Mouse (Mus musculus): Measurements from ENCODE around the gene Taf10. TPM values are rescaled to one million over a fixed set of nuclear protein-coding genes. Genes with fewer than 3 reads are reported as not detected.
"Not testable (repeated sequence)": the region's sequence is repeated elsewhere in the genome, so short reads cannot be mapped to it uniquely, and the experiment has no call there.

The Taf10 gene
- polyA plus RNA-seq, 1 experiment from 2014 or later, result 84.8 TPM

DNA sequence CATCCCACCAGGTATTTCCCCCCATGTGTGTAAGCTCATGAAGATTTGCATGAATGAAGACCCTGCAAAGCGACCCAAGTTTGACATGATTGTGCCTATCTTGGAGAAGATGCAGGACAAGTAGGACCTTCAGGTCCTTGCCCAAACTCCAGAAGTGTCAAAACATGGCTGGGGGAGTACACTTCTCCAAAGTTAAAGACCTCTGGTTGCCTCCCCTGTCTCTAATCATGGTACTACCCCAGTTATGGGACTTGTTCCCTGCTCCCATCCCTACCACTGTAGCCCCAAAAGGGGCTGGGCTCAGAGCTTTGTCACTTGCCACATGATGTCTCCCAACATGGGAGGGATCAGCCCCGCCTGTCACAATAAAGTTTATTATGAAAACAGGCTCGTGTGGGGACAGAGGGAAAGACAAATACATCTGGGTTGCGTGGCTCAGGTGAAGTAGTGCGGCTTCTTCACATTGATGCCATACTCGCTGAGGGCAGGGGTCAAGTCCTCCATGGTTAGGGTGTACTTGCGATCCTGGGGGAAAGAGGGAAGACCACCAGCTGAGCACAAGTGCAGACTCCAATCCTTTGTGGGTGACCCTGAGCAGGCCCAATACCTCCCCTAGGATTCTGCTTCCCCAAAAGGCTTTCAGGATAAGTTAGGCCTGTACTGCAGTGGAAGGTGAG, 1.5 kb downstream of the Taf10 start:
- ATAC-seq (ENCODE audit: low read depth); H3K27ac ChIP-seq (ENCODE audit: low read length); H3K27me3 ChIP-seq (ENCODE audit: control insufficient read depth, insufficient read depth, low read depth, low read length); H3K9ac ChIP-seq (ENCODE audit: low read depth, low read length); H3K9me3 ChIP-seq (replicated peaks; ENCODE audit: control insufficient read depth, low read length): not testable (repeated sequence)
- WGBS (ENCODE audit: insufficient replicate concordance), result 79% methylated on average over 7 of the region's 7 CpGs
- H3K4me3 ChIP-seq (ENCODE audit: low read depth, low read length), result peak overlapping the region; percentile 92; the same call in 1 of the 2 replicates
- H3K4me1 ChIP-seq (ENCODE audit: control insufficient read depth, low read depth, low read length), result peaks cover 35% of the 10 kb centered on the region
- H3K4me2 ChIP-seq (ENCODE audit: low read depth, low read length), result peak overlapping the region; percentile 90
- H3K36me3 ChIP-seq (ENCODE audit: control insufficient read depth, insufficient read depth), result peaks cover 23% of the 10 kb centered on the region

DNA sequence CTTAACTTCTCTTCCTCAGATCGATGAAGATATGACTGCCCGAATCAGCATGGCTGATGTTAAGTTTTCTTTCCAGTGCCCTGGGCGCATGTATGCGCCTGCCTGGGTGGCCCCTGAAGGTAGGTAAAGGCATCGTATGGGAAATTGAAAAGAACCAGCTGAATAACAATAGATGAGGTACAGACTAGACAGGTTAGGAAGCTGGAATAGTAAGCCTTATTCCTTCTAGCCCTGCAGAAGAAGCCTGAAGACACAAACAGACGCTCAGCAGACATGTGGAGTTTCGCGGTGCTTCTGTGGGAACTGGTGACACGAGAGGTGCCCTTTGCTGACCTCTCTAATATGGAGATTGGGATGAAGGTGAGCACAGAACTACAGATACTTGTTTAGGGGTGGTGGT, 2.2 kb downstream of the Taf10 start:
- Histone ChIP-seq H3K9me3 (replicated peaks; ENCODE audit: control insufficient read depth, low read length) (no peaks in the 10 kb centered on the region), H3K4me2 (ENCODE audit: low read depth, low read length) (no peak overlapping the region), H3K9ac (ENCODE audit: low read depth, low read length) (no peak overlapping the region), H3K36me3 (ENCODE audit: control insufficient read depth, insufficient read depth) (peaks cover 23% of the 10 kb centered on the region), H3K4me1 (ENCODE audit: control insufficient read depth, low read depth, low read length) (peaks cover 39% of the 10 kb centered on the region), H3K27me3 (ENCODE audit: control insufficient read depth, insufficient read depth, low read depth, low read length) (no peaks in the 10 kb centered on the region), H3K27ac (ENCODE audit: low read length) (no peak overlapping the region), H3K4me3 (ENCODE audit: low read depth, low read length) (no peak overlapping the region)
- WGBS (ENCODE audit: insufficient replicate concordance), result 86% methylated on average over 9 of the region's 9 CpGs
- no peak for ATAC-seq (ENCODE audit: low read depth)

- no peak overlapping the region for H3K9ac ChIP-seq (ENCODE audit: low read depth, low read length)
- H3K4me3 ChIP-seq (ENCODE audit: low read depth, low read length), result no peak overlapping the region
- no peak for ATAC-seq (ENCODE audit: low read depth)
- H3K27ac ChIP-seq (ENCODE audit: low read length), result no peak overlapping the region
- no peaks in the 10 kb centered on the region for H3K27me3 ChIP-seq (ENCODE audit: control insufficient read depth, insufficient read depth, low read depth, low read length)
- no peaks in the 10 kb centered on the region for H3K9me3 ChIP-seq (replicated peaks; ENCODE audit: control insufficient read depth, low read length)
- no peak overlapping the region for H3K4me2 ChIP-seq (ENCODE audit: low read depth, low read length)
- peaks cover 23% of the 10 kb centered on the region for H3K36me3 ChIP-seq (ENCODE audit: control insufficient read depth, insufficient read depth)
- H3K4me1 ChIP-seq (ENCODE audit: control insufficient read depth, low read depth, low read length), result peaks cover 39% of the 10 kb centered on the region
- 81% methylated on average over 6 of the region's 6 CpGs for WGBS (ENCODE audit: insufficient replicate concordance)
Observed at GRCm38 (mm10) chr7:105740851-105741250, 3.3 kb downstream of the Taf10 start.

- WGBS (ENCODE audit: insufficient replicate concordance), result 81% methylated on average over 13 of the region's 13 CpGs
- Histone ChIP-seq H3K4me2 (ENCODE audit: low read depth, low read length) (no peak overlapping the region), H3K27me3 (ENCODE audit: control insufficient read depth, insufficient read depth, low read depth, low read length) (no peaks in the 10 kb centered on the region), H3K9ac (ENCODE audit: low read depth, low read length) (no peak overlapping the region), H3K4me1 (ENCODE audit: control insufficient read depth, low read depth, low read length) (peaks cover 39% of the 10 kb centered on the region), H3K4me3 (ENCODE audit: low read depth, low read length) (no peak overlapping the region), H3K9me3 (replicated peaks; ENCODE audit: control insufficient read depth, low read length) (no peaks in the 10 kb centered on the region), H3K36me3 (ENCODE audit: control insufficient read depth, insufficient read depth) (peaks cover 23% of the 10 kb centered on the region), H3K27ac (ENCODE audit: low read length) (no peak overlapping the region)
- no peak for ATAC-seq (ENCODE audit: low read depth)
Observed at GRCm38 (mm10) chr7:105740089-105740795, 3.9 kb downstream of the Taf10 start.

GRCm38 (mm10) chr7:105738948-105739347, 5.2 kb downstream of the Taf10 start:
- no peak for ATAC-seq (ENCODE audit: low read depth)
- Histone ChIP-seq H3K27me3 (ENCODE audit: control insufficient read depth, insufficient read depth, low read depth, low read length) (no peaks in the 10 kb centered on the region), H3K36me3 (ENCODE audit: control insufficient read depth, insufficient read depth) (peaks cover 28% of the 10 kb centered on the region), H3K4me1 (ENCODE audit: control insufficient read depth, low read depth, low read length) (peaks cover 36% of the 10 kb centered on the region), H3K9me3 (replicated peaks; ENCODE audit: control insufficient read depth, low read length) (no peaks in the 10 kb centered on the region), H3K4me2 (ENCODE audit: low read depth, low read length) (peak overlapping the region; percentile 86; the same call in 1 of the 2 replicates), H3K9ac (ENCODE audit: low read depth, low read length) (no peak overlapping the region; the same call in 1 of the 2 replicates), H3K27ac (ENCODE audit: low read length) (peak overlapping the region; percentile 39), H3K4me3 (ENCODE audit: low read depth, low read length) (no peak overlapping the region)
- 34% methylated on average over 3 of the region's 3 CpGs for WGBS (ENCODE audit: insufficient replicate concordance)

GRCm38 (mm10) chr7:105738286-105738685, 5.9 kb downstream of the Taf10 start:
- Histone ChIP-seq H3K4me3 (ENCODE audit: low read depth, low read length) (peak overlapping the region; percentile 17), H3K9ac (ENCODE audit: low read depth, low read length) (peak overlapping the region; percentile 17; the same call in 1 of the 2 replicates), H3K27me3 (ENCODE audit: control insufficient read depth, insufficient read depth, low read depth, low read length) (no peaks in the 10 kb centered on the region), H3K9me3 (replicated peaks; ENCODE audit: control insufficient read depth, low read length) (no peaks in the 10 kb centered on the region), H3K36me3 (ENCODE audit: control insufficient read depth, insufficient read depth) (peaks cover 35% of the 10 kb centered on the region), H3K4me1 (ENCODE audit: control insufficient read depth, low read depth, low read length) (peaks cover 33% of the 10 kb centered on the region), H3K27ac (ENCODE audit: low read length) (peak overlapping the region; percentile 39), H3K4me2 (ENCODE audit: low read depth, low read length) (peak overlapping the region; percentile 86)
- 23% methylated on average over 2 of the region's 2 CpGs for WGBS (ENCODE audit: insufficient replicate concordance)
- no peak for ATAC-seq (ENCODE audit: low read depth)

- Histone ChIP-seq H3K9ac (ENCODE audit: low read depth, low read length) (peak overlapping the region; percentile 94), H3K27me3 (ENCODE audit: control insufficient read depth, insufficient read depth, low read depth, low read length) (no peaks in the 10 kb centered on the region), H3K27ac (ENCODE audit: low read length) (peak overlapping the region; percentile 89), H3K9me3 (replicated peaks; ENCODE audit: control insufficient read depth, low read length) (no peaks in the 10 kb centered on the region), H3K36me3 (ENCODE audit: control insufficient read depth, insufficient read depth) (peaks cover 40% of the 10 kb centered on the region), H3K4me3 (ENCODE audit: low read depth, low read length) (peak overlapping the region; percentile 89), H3K4me1 (ENCODE audit: control insufficient read depth, low read depth, low read length) (peaks cover 27% of the 10 kb centered on the region), H3K4me2 (ENCODE audit: low read depth, low read length) (peak overlapping the region; percentile 86)
- WGBS (ENCODE audit: insufficient replicate concordance), result 20% methylated on average over 3 of the region's 3 CpGs
- ATAC-seq (ENCODE audit: low read depth), result no peak
Observed at GRCm38 (mm10) chr7:105737648-105738047, 6.5 kb downstream of the Taf10 start.

- H3K4me2 ChIP-seq (ENCODE audit: low read depth, low read length), result peak within 1 kb of the TSS; percentile 86
- H3K9ac ChIP-seq (ENCODE audit: low read depth, low read length), result peak within 1 kb of the TSS; percentile 94
- WGBS (ENCODE audit: insufficient replicate concordance), result 0% methylated on average over 30 of the region's 30 CpGs
- H3K27ac ChIP-seq (ENCODE audit: low read length), result peak within 1 kb of the TSS; percentile 89
- peak; percentile 9 for ATAC-seq (ENCODE audit: low read depth)
- H3K36me3 ChIP-seq (ENCODE audit: control insufficient read depth, insufficient read depth), result peaks cover 36% of the 10 kb centered on the region
- H3K27me3 ChIP-seq (ENCODE audit: control insufficient read depth, insufficient read depth, low read depth, low read length), result no peaks in the 10 kb centered on the region
- H3K4me3 ChIP-seq (ENCODE audit: low read depth, low read length), result peak within 1 kb of the TSS; percentile 89
- H3K9me3 ChIP-seq (replicated peaks; ENCODE audit: control insufficient read depth, low read length), result no peaks in the 10 kb centered on the region
- H3K4me1 ChIP-seq (ENCODE audit: control insufficient read depth, low read depth, low read length), result peaks cover 27% of the 10 kb centered on the region
Observed at GRCm38 (mm10) chr7:105736911-105737521, 7.1 kb downstream of the Taf10 start, which contains the start of gene Rrp8. Gene Rrp8, minus strand, starts transcription at chr7:105737385.

All from liver, embryonic 16.5 days (tissue).